ENCODE assay signal across 21 mouse cellular contexts in genomic region chr9:112860307-112860893, GRCm38 (mm10).
DNase-seq lines count a peak whose midpoint lies in the region; ATAC-seq and TF ChIP-seq lines count a peak whose summit lies in the region.
"Had no signal": no experiment of that assay in that cellular context is flagged by ENCODE, and none has a peak within 500 bp of the region (broad histone marks: within the 10 kb centered on the region; RNA-seq: fewer than 3 reads in every experiment).

No protein-coding gene starts in this region.

- peak; percentile 29; the same call in 1 of the 2 replicates for ATAC-seq in forebrain, embryonic 14.5 days
- ATAC-seq in liver, postnatal 0 days = no peak
- ATAC-seq: intestine, embryonic 15.5 days had no signal

- H3K27me3 ChIP-seq in forebrain, embryonic 14.5 days (replicated peaks; ENCODE audit: control insufficient read depth, insufficient read depth, low read length) = no peaks in the 10 kb centered on the region
- H3K27me3 ChIP-seq in forebrain, embryonic 10.5 days (ENCODE audit: poor library complexity, severe bottlenecking) = no peaks in the 10 kb centered on the region
- H3K27me3 ChIP-seq in liver, postnatal 0 days (ENCODE audit: insufficient read depth, low read length) = no peaks in the 10 kb centered on the region
- H3K27me3 ChIP-seq: CH12.LX; hindbrain, embryonic 12.5 days; intestine, embryonic 15.5 days; neural tube, embryonic 12.5 days had no signal

- no peak overlapping the region for H3K4me3 ChIP-seq in forebrain, embryonic 14.5 days (ENCODE audit: low read depth, low read length)
- H3K4me3 ChIP-seq in forebrain, embryonic 10.5 days = no peak overlapping the region
- no peak overlapping the region for H3K4me3 ChIP-seq in liver, postnatal 0 days (ENCODE audit: low read depth, low read length)
- H3K4me3 ChIP-seq: heart, embryonic 10.5 days; hindbrain, embryonic 12.5 days; intestine, embryonic 15.5 days; neural tube, embryonic 12.5 days had no signal

- no peak overlapping the region for H3K27ac ChIP-seq in forebrain, embryonic 14.5 days (ENCODE audit: low read depth, low read length)
- no peak overlapping the region for H3K27ac ChIP-seq in forebrain, embryonic 10.5 days
- H3K27ac ChIP-seq in liver, postnatal 0 days (ENCODE audit: low read depth) = no peak overlapping the region
- H3K27ac ChIP-seq: heart, embryonic 10.5 days; hindbrain, embryonic 12.5 days; intestine, embryonic 15.5 days; neural tube, embryonic 12.5 days had no signal

- no peak overlapping the region for H3K9ac ChIP-seq in forebrain, embryonic 14.5 days (ENCODE audit: low read length)
- no peak overlapping the region for H3K9ac ChIP-seq in liver, postnatal 0 days (replicated peaks)
- H3K9ac ChIP-seq: hindbrain, embryonic 12.5 days; intestine, embryonic 15.5 days; neural tube, embryonic 12.5 days had no signal

- no peak for TF ChIP-seq EP300 in liver, postnatal 0 days (IDR thresholded peaks at IDR 0.05; ENCODE audit: low read depth)

- H3K9me3 ChIP-seq in forebrain, embryonic 14.5 days (replicated peaks; ENCODE audit: control insufficient read depth, low read length) = no peaks in the 10 kb centered on the region
- H3K9me3 ChIP-seq in forebrain, embryonic 10.5 days = no peaks in the 10 kb centered on the region
- no peaks in the 10 kb centered on the region for H3K9me3 ChIP-seq in liver, postnatal 0 days (ENCODE audit: low read length)
- H3K9me3 ChIP-seq: heart, embryonic 10.5 days; hindbrain, embryonic 12.5 days; intestine, embryonic 15.5 days; neural tube, embryonic 12.5 days had no signal

- WGBS in forebrain, embryonic 14.5 days = 92% methylated on average over 3 of the region's 3 CpGs
- 93% methylated on average over 3 of the region's 3 CpGs for WGBS in forebrain, embryonic 10.5 days
- WGBS in liver, postnatal 0 days (ENCODE audit: insufficient replicate concordance) = 62% methylated on average over 3 of the region's 3 CpGs

- peaks cover 3% of the 10 kb centered on the region; the same call in 1 of the 2 replicates for H3K4me1 ChIP-seq in forebrain, embryonic 14.5 days (ENCODE audit: control insufficient read depth, insufficient read depth, low read length)
- no peaks in the 10 kb centered on the region for H3K4me1 ChIP-seq in forebrain, embryonic 10.5 days
- H3K4me1 ChIP-seq in liver, postnatal 0 days (ENCODE audit: insufficient read depth) = no peaks in the 10 kb centered on the region
- H3K4me1 ChIP-seq: heart, embryonic 10.5 days; hindbrain, embryonic 12.5 days; intestine, embryonic 15.5 days; neural tube, embryonic 12.5 days had no signal

- no peak for TF ChIP-seq CTCF in liver, postnatal 0 days (IDR thresholded peaks at IDR 0.05; ENCODE audit: low read depth)

- no peak overlapping the region for H3K4me2 ChIP-seq in forebrain, embryonic 14.5 days (ENCODE audit: low read length)
- H3K4me2 ChIP-seq in liver, postnatal 0 days (ENCODE audit: low read depth, low read length) = no peak overlapping the region
- H3K4me2 ChIP-seq: hindbrain, embryonic 12.5 days; intestine, embryonic 15.5 days; neural tube, embryonic 12.5 days had no signal

- no peaks in the 10 kb centered on the region for H3K36me3 ChIP-seq in forebrain, embryonic 14.5 days (ENCODE audit: control insufficient read depth, insufficient read depth, low read length)
- H3K36me3 ChIP-seq in forebrain, embryonic 10.5 days (replicated peaks) = no peaks in the 10 kb centered on the region
- H3K36me3 ChIP-seq in liver, postnatal 0 days (replicated peaks; ENCODE audit: insufficient read depth, low read length) = no peaks in the 10 kb centered on the region
- H3K36me3 ChIP-seq: heart, embryonic 10.5 days; hindbrain, embryonic 12.5 days; intestine, embryonic 15.5 days; neural tube, embryonic 12.5 days had no signal

- DNase-seq in forebrain, embryonic 14.5 days (ENCODE audit: low spot score) = peak; percentile 71
- DNase-seq in forebrain, embryonic 10.5 days (ENCODE audit: extremely low spot score, low spot score) = no peak
- peak; percentile 18 for DNase-seq in layer of hippocampus, adult 9-11 months
- DNase-seq in layer of hippocampus, adult 8-10 months (ENCODE audit: low spot score in 2 of 2) = no peak
- DNase-seq in right cerebral cortex, postnatal 10 days (ENCODE audit: low spot score in 2 of 2) = peak; percentile 32 to 49
- DNase-seq in right cerebral cortex, postnatal 4 days = no peak
- DNase-seq in B cell, adult 2 months = no peak
- DNase-seq in liver, postnatal 0 days = no peak
- DNase-seq: adrenal gland, adult 8-10 months; cerebellum, adult 9-10 months; gastrocnemius, postnatal 25 days; heart, postnatal 10 days; lung, adult 2 months; lung, postnatal 4 days; right cerebral cortex, postnatal 25 days; thymus, postnatal 25 days had no signal

Comparison
In these comparisons a context has a peak if more than half of its experiments do, and no peak if none do; other contexts are left out.
1. DNase-seq: peak in forebrain, embryonic 14.5 days (single experiment), layer of hippocampus, adult 9-11 months (single experiment) and right cerebral cortex, postnatal 10 days (2 of 2); none in forebrain, embryonic 10.5 days (single experiment), layer of hippocampus, adult 8-10 months (0 of 2), right cerebral cortex, postnatal 4 days (single experiment), B cell, adult 2 months (0 of 2) and liver, postnatal 0 days (single experiment).